Mouse (Mus musculus): Measurements from ENCODE around the gene Mrpl54. TPM values are rescaled to one million over a fixed set of nuclear protein-coding genes. Genes with fewer than 3 reads are reported as not detected.
A peak's percentile ranks its signal among the peaks of the same experiment; 100 is the strongest.

Gene Mrpl54
- polyA plus RNA-seq, 1 experiment from 2014 or later = 217 TPM

- Histone ChIP-seq H3K36me3 (peaks cover 16% of the 10 kb centered on the region), H3K4me1 (replicated peaks) (peaks cover 31% of the 10 kb centered on the region), H3K9ac (replicated peaks) (peak overlapping the region; percentile 83), H3K4me3 (replicated peaks) (peak overlapping the region; percentile 78), H3K27ac (peak overlapping the region; percentile 86; the same call in 1 of the 2 replicates), H3K27me3 (peaks cover 36% of the 10 kb centered on the region), H3K4me2 (peak overlapping the region; percentile 98), H3K9me3 (no peaks in the 10 kb centered on the region)
- 3% methylated on average over 25 of the region's 25 CpGs for WGBS
- no peak for ATAC-seq (ENCODE audit: insufficient number of reproducible peaks, insufficient read depth, low FRiP score, low TSS enrichment, low read depth)
These were observed 26.7 kb upstream of the Mrpl54 start for GRCm38 (mm10) chr10:81293334-81294030.

GRCm38 (mm10) chr10:81292554-81293333 is 26.0 kb upstream of the Mrpl54 start, which contains the start of gene Pip5k1c:
Pip5k1c (plus strand) TSS chr10:81292963.
- Histone ChIP-seq H3K9me3 (no peaks in the 10 kb centered on the region), H3K4me2 (peak within 1 kb of the TSS; percentile 98), H3K27me3 (peaks cover 43% of the 10 kb centered on the region), H3K4me3 (replicated peaks) (peak within 1 kb of the TSS; percentile 78), H3K27ac (peak within 1 kb of the TSS; percentile 86), H3K36me3 (peaks cover 10% of the 10 kb centered on the region; the same call in 1 of the 2 replicates), H3K4me1 (replicated peaks) (peaks cover 31% of the 10 kb centered on the region), H3K9ac (replicated peaks) (peak within 1 kb of the TSS; percentile 83)
- ATAC-seq (ENCODE audit: insufficient number of reproducible peaks, insufficient read depth, low FRiP score, low TSS enrichment, low read depth) = peak; percentile 94
- WGBS = under 1% methylated on average over 53 of the region's 80 CpGs

GRCm38 (mm10) chr10:81291511-81292104 is 24.9 kb upstream of the Mrpl54 start, which contains the start of gene Tjp3:
Tjp3 (minus strand) TSS chr10:81291581.
- H3K4me1 ChIP-seq (replicated peaks) = peaks cover 25% of the 10 kb centered on the region

GRCm38 (mm10) chr10:81290698-81291460 is 24.1 kb upstream of the Mrpl54 start:
- H3K4me1 ChIP-seq (replicated peaks) = peaks cover 25% of the 10 kb centered on the region
- peaks cover 61% of the 10 kb centered on the region for H3K27me3 ChIP-seq
- H3K9ac ChIP-seq (replicated peaks) = 0 out of 2 replicates have a peak overlapping the region, but pooled peaks have one; percentile 31
- H3K27ac ChIP-seq = no peak overlapping the region
- WGBS = 16% methylated on average over 24 of the region's 24 CpGs
- ATAC-seq (ENCODE audit: insufficient number of reproducible peaks, insufficient read depth, low FRiP score, low TSS enrichment, low read depth) = no peak
- peaks cover 10% of the 10 kb centered on the region; the same call in 1 of the 2 replicates for H3K36me3 ChIP-seq
- no peaks in the 10 kb centered on the region for H3K9me3 ChIP-seq
- peak overlapping the region; percentile 16; the same call in 1 of the 2 replicates for H3K4me3 ChIP-seq (replicated peaks)
- 0 out of 2 replicates have a peak overlapping the region, but pooled peaks have one; percentile 17 for H3K4me2 ChIP-seq

More at GRCm38 (mm10) chr10:81291511-81292104, 24.9 kb upstream of the Mrpl54 start, which contains the start of gene Tjp3:
- Histone ChIP-seq H3K27ac (no peak within 1 kb of the TSS), H3K27me3 (peaks cover 54% of the 10 kb centered on the region), H3K9me3 (no peaks in the 10 kb centered on the region), H3K9ac (replicated peaks) (0 out of 2 replicates have a peak within 1 kb of the TSS, but pooled peaks have one; percentile 31), H3K4me2 (peak within 1 kb of the TSS; percentile 98; the same call in 1 of the 2 replicates), H3K4me3 (replicated peaks) (peak within 1 kb of the TSS; percentile 78), H3K36me3 (peaks cover 10% of the 10 kb centered on the region; the same call in 1 of the 2 replicates)
- no peak for ATAC-seq (ENCODE audit: insufficient number of reproducible peaks, insufficient read depth, low FRiP score, low TSS enrichment, low read depth)
- 70% methylated on average over 9 of the region's 9 CpGs for WGBS

GRCm38 (mm10) chr10:81289811-81290210 is 23.1 kb upstream of the Mrpl54 start:
- Histone ChIP-seq H3K36me3 (peaks cover under 1% of the 10 kb centered on the region; the same call in 1 of the 2 replicates), H3K9ac (replicated peaks) (no peak overlapping the region), H3K4me3 (replicated peaks) (no peak overlapping the region), H3K9me3 (no peaks in the 10 kb centered on the region), H3K4me1 (replicated peaks) (peaks cover 21% of the 10 kb centered on the region), H3K27me3 (peaks cover 70% of the 10 kb centered on the region), H3K4me2 (no peak overlapping the region), H3K27ac (no peak overlapping the region)
- 63% methylated on average over 14 of the region's 14 CpGs for WGBS
- ATAC-seq (ENCODE audit: insufficient number of reproducible peaks, insufficient read depth, low FRiP score, low TSS enrichment, low read depth) = no peak

- Histone ChIP-seq H3K4me2 (no peak overlapping the region), H3K4me3 (replicated peaks) (no peak overlapping the region)
- ATAC-seq (ENCODE audit: insufficient number of reproducible peaks, insufficient read depth, low FRiP score, low TSS enrichment, low read depth) = no peak
These were observed 22.5 kb upstream of the Mrpl54 start for GRCm38 (mm10) chr10:81289278-81289677.

GRCm38 (mm10) chr10:81288601-81289000 is 21.9 kb upstream of the Mrpl54 start:
- ATAC-seq (ENCODE audit: insufficient number of reproducible peaks, insufficient read depth, low FRiP score, low TSS enrichment, low read depth) = no peak
- peaks cover 10% of the 10 kb centered on the region for H3K4me1 ChIP-seq (replicated peaks)
- WGBS = 28% methylated on average over 6 of the region's 6 CpGs
- H3K9ac ChIP-seq (replicated peaks) = no peak overlapping the region
- no peak overlapping the region for H3K4me3 ChIP-seq (replicated peaks)
- peaks cover 82% of the 10 kb centered on the region for H3K27me3 ChIP-seq
- no peaks in the 10 kb centered on the region for H3K9me3 ChIP-seq
- no peak overlapping the region for H3K4me2 ChIP-seq
- H3K27ac ChIP-seq = no peak overlapping the region
- no peaks in the 10 kb centered on the region for H3K36me3 ChIP-seq

More at GRCm38 (mm10) chr10:81289278-81289677, 22.5 kb upstream of the Mrpl54 start:
- Histone ChIP-seq H3K27ac (no peak overlapping the region), H3K9ac (replicated peaks) (no peak overlapping the region), H3K27me3 (peaks cover 75% of the 10 kb centered on the region), H3K36me3 (no peaks in the 10 kb centered on the region), H3K9me3 (no peaks in the 10 kb centered on the region), H3K4me1 (replicated peaks) (peaks cover 17% of the 10 kb centered on the region)
- WGBS = 2% methylated on average over 7 of the region's 7 CpGs

- 56% methylated on average over 8 of the region's 8 CpGs for WGBS
- Histone ChIP-seq H3K36me3 (no peaks in the 10 kb centered on the region), H3K27ac (no peak overlapping the region), H3K4me3 (replicated peaks) (no peak overlapping the region), H3K4me2 (no peak overlapping the region), H3K9me3 (no peaks in the 10 kb centered on the region), H3K27me3 (peaks cover 92% of the 10 kb centered on the region), H3K4me1 (replicated peaks) (peaks cover 6% of the 10 kb centered on the region; the same call in 1 of the 2 replicates), H3K9ac (replicated peaks) (no peak overlapping the region)
- ATAC-seq (ENCODE audit: insufficient number of reproducible peaks, insufficient read depth, low FRiP score, low TSS enrichment, low read depth) = no peak
These were observed 20.9 kb upstream of the Mrpl54 start for GRCm38 (mm10) chr10:81287513-81288157.

GRCm38 (mm10) chr10:81286586-81286985 is 19.9 kb upstream of the Mrpl54 start:
- no peak overlapping the region for H3K27ac ChIP-seq
- H3K9me3 ChIP-seq = no peaks in the 10 kb centered on the region
- H3K4me2 ChIP-seq = no peak overlapping the region
- H3K4me1 ChIP-seq (replicated peaks) = peaks cover 6% of the 10 kb centered on the region; the same call in 1 of the 2 replicates
- no peak for ATAC-seq (ENCODE audit: insufficient number of reproducible peaks, insufficient read depth, low FRiP score, low TSS enrichment, low read depth)
- H3K4me3 ChIP-seq (replicated peaks) = no peak overlapping the region
- H3K27me3 ChIP-seq = peaks cover 92% of the 10 kb centered on the region
- WGBS = 43% methylated on average over 6 of the region's 6 CpGs
- no peaks in the 10 kb centered on the region for H3K36me3 ChIP-seq
- no peak overlapping the region for H3K9ac ChIP-seq (replicated peaks)
